Mouse (Mus musculus): ENCODE measurements at regions not wholly inside any gene's neighbourhood (a gene's known extent, or its start where the extent isn't known, plus 50 kb on each side); places are given as distances from the start of the nearest gene placed in this dataset.

GRCm38 (mm10) chr13:90292905-90293304 lies 203.5 kb upstream of the Xrcc4 start:
- DNase-seq (ENCODE audit: low spot score), result no peak

- no peak for DNase-seq (ENCODE audit: low spot score)
Measured at GRCm38 (mm10) chr13:90292124-90292523, 202.7 kb upstream of the Xrcc4 start.

- no peak for DNase-seq (ENCODE audit: low spot score)
Measured at GRCm38 (mm10) chr13:90280976-90281375, 191.6 kb upstream of the Xrcc4 start.

GRCm38 (mm10) chr13:90279786-90280382 lies 190.5 kb upstream of the Xrcc4 start:
- no peak for DNase-seq (ENCODE audit: low spot score)

GRCm38 (mm10) chr13:90279355-90279754 lies 189.9 kb upstream of the Xrcc4 start:
- no peak for DNase-seq (ENCODE audit: low spot score)

GRCm38 (mm10) chr13:90259071-90259742 lies 169.8 kb upstream of the Xrcc4 start:
- no peak for DNase-seq (ENCODE audit: low spot score)

GRCm38 (mm10) chr13:90252981-90253380 lies 163.6 kb upstream of the Xrcc4 start:
- DNase-seq (ENCODE audit: low spot score), result no peak

- DNase-seq (ENCODE audit: low spot score), result no peak
Measured at GRCm38 (mm10) chr13:90245997-90246765, 156.8 kb upstream of the Xrcc4 start.

- no peak for DNase-seq (ENCODE audit: low spot score)
Measured at GRCm38 (mm10) chr13:90238331-90238730, 148.9 kb upstream of the Xrcc4 start.

- DNase-seq (ENCODE audit: low spot score), result no peak
Measured at GRCm38 (mm10) chr13:90233986-90234385, 144.6 kb upstream of the Xrcc4 start.

GRCm38 (mm10) chr13:90233561-90233960 lies 144.2 kb upstream of the Xrcc4 start:
- no peak for DNase-seq (ENCODE audit: low spot score)

GRCm38 (mm10) chr13:90229106-90229505 lies 139.7 kb upstream of the Xrcc4 start:
- no peak for DNase-seq (ENCODE audit: low spot score)

- no peak for DNase-seq (ENCODE audit: low spot score)
Measured at GRCm38 (mm10) chr13:90226212-90226611, 136.8 kb upstream of the Xrcc4 start.

- no peak for DNase-seq (ENCODE audit: low spot score)
Measured at GRCm38 (mm10) chr13:90212390-90212789, 123.0 kb upstream of the Xrcc4 start.

GRCm38 (mm10) chr13:90207875-90208274 lies 118.5 kb upstream of the Xrcc4 start:
- no peak for DNase-seq (ENCODE audit: low spot score)

All from ovary, postnatal 14 days (tissue).